19 mouse cellular contexts compared by ENCODE assay signal in genomic region chr2:93005028-93005427, GRCm38 (mm10). TPM values are rescaled to one million over a fixed set of nuclear protein-coding genes. Genes with fewer than 3 reads are reported as not detected.
A peak's percentile ranks its signal among the peaks of the same experiment; 100 is the strongest.
DNase-seq lines count a peak whose midpoint lies in the region; ATAC-seq and TF ChIP-seq lines count a peak whose summit lies in the region.
"Had no signal": no experiment of that assay in that cellular context is flagged by ENCODE, and none has a peak within 500 bp of the region (broad histone marks: within the 10 kb centered on the region; RNA-seq: fewer than 3 reads in every experiment).

No protein-coding gene starts in this region.

- no peak overlapping the region for H3K4me3 ChIP-seq in kidney, embryonic 14.5 days (ENCODE audit: low read length)
- H3K4me3 ChIP-seq in intestine, embryonic 15.5 days (replicated peaks): no peak overlapping the region
- H3K4me3 ChIP-seq: heart, adult 2 months; hindbrain, embryonic 13.5 days; layer of hippocampus, adult 2 months; neural tube, embryonic 13.5 days had no signal

- no peak for TF ChIP-seq CTCF in Patski (IDR thresholded peaks at IDR 0.05)

- CTCF ChIA-PET in Patski (lab: Charles Lee): no interaction called here

- WGBS in kidney, embryonic 14.5 days: 11% methylated on average over 4 of the region's 4 CpGs
- 32% methylated on average over 4 of the region's 4 CpGs for WGBS in intestine, embryonic 15.5 days

- H3K27ac ChIP-seq in kidney, embryonic 14.5 days (ENCODE audit: low read depth, low read length): no peak overlapping the region
- H3K27ac ChIP-seq in intestine, embryonic 15.5 days: no peak overlapping the region
- H3K27ac ChIP-seq: heart, adult 2 months; hindbrain, embryonic 13.5 days; layer of hippocampus, adult 2 months; neural tube, embryonic 13.5 days had no signal

- no peak for DNase-seq in kidney, postnatal 36 days
- no peak for DNase-seq in Patski (ENCODE audit: low read depth, low spot score)
- peak; percentile 75 for DNase-seq in mesoderm, embryonic 11.5 days (ENCODE audit: low read depth, low spot score)
- no peak for DNase-seq in cerebellum, adult 11-12 months
- no peak for DNase-seq in heart, adult 8-10 months (ENCODE audit: low spot score)
- DNase-seq: B cell, adult 2 months; cerebellum, adult 9-11 months; heart, adult 2 months; kidney, adult 2 months; liver; liver, postnatal 0 days; right cerebral cortex, postnatal 14 days; thymus, postnatal 36 days had no signal

- H3K9me3 ChIP-seq in kidney, embryonic 14.5 days (ENCODE audit: control insufficient read depth, low read length): no peaks in the 10 kb centered on the region
- H3K9me3 ChIP-seq in intestine, embryonic 15.5 days: no peaks in the 10 kb centered on the region
- H3K9me3 ChIP-seq: hindbrain, embryonic 13.5 days; neural tube, embryonic 13.5 days had no signal

- POLR2A ChIA-PET in Patski (lab: Charles Lee): interaction anchor here (0.6 kb wide), 1 partner anchor 33 kb away, joined by 5 read pairs; no protein-coding TSS in a partner anchor

- H3K4me2 ChIP-seq in kidney, embryonic 14.5 days (replicated peaks; ENCODE audit: low read depth, low read length): no peak overlapping the region
- H3K4me2 ChIP-seq in intestine, embryonic 15.5 days (replicated peaks): no peak overlapping the region
- H3K4me2 ChIP-seq: hindbrain, embryonic 13.5 days; midbrain, embryonic 11.5 days; neural tube, embryonic 13.5 days had no signal

- in situ Hi-C loops in Patski (cut with MboI; ENCODE audit: low pct_unique_long_range_greater_than_20kb): no loop called here

- H3K4me1 ChIP-seq in kidney, embryonic 14.5 days (ENCODE audit: control insufficient read depth, insufficient read depth, low read length): no peaks in the 10 kb centered on the region
- no peaks in the 10 kb centered on the region for H3K4me1 ChIP-seq in intestine, embryonic 15.5 days (replicated peaks)

- peak; percentile 77 for ATAC-seq in kidney, embryonic 14.5 days (ENCODE audit: low FRiP score, low TSS enrichment)
- peak; percentile 47 for ATAC-seq in Patski
- ATAC-seq in intestine, embryonic 15.5 days: peak; percentile 55; the same call in 1 of the 2 replicates
- ATAC-seq: liver, postnatal 0 days had no signal

- H3K27me3 ChIP-seq in kidney, embryonic 14.5 days (ENCODE audit: control insufficient read depth, insufficient read depth, low read length): no peaks in the 10 kb centered on the region
- no peaks in the 10 kb centered on the region for H3K27me3 ChIP-seq in Patski
- H3K27me3 ChIP-seq in intestine, embryonic 15.5 days (replicated peaks): no peaks in the 10 kb centered on the region
- H3K27me3 ChIP-seq: hindbrain, embryonic 13.5 days; neural tube, embryonic 13.5 days had no signal

- H3K36me3 ChIP-seq in kidney, embryonic 14.5 days (ENCODE audit: control insufficient read depth, insufficient read depth, low read length): peaks cover 13% of the 10 kb centered on the region
- H3K36me3 ChIP-seq in intestine, embryonic 15.5 days: peaks cover 23% of the 10 kb centered on the region

- no peak overlapping the region for H3K9ac ChIP-seq in kidney, embryonic 14.5 days (ENCODE audit: low read depth, low read length)
- no peak overlapping the region for H3K9ac ChIP-seq in intestine, embryonic 15.5 days
- H3K9ac ChIP-seq: hindbrain, embryonic 13.5 days; liver, postnatal 0 days; neural tube, embryonic 13.5 days had no signal

RNA-seq across cellular contexts. Expression of gene Prdm11, which starts 40.9 kb away (rescaled TPM):
- polyA plus RNA-seq in kidney, embryonic 14.5 days (2014; fragmentation: Nextera tagmentation; extraction: Ambion mirVana): 4.3 and 5.1 TPM in 2 replicates
- polyA plus RNA-seq in Patski (2021): 4.8 TPM
- 8.0 and 8.6 TPM in 2 replicates for polyA plus RNA-seq in intestine, embryonic 15.5 days (2015; fragmentation: Nextera tagmentation; extraction: Ambion mirVana)
- 10 to 100 TPM in 2 of 4 experiments, 1 to 10 TPM in 2; 5.7 to 10.5 (median 9.3) TPM for total RNA-seq in heart, adult 8-10 months (2022)
